Mouse (Mus musculus) left cerebral cortex, postnatal 36 days (tissue): ENCODE measurements at regions not wholly inside any gene's neighbourhood (a gene's known extent, or its start where the extent isn't known, plus 50 kb on each side); places are given as distances from the start of the nearest gene placed in this dataset.

Source experiments
- DNase-seq, 2 experiments: peaks; one replicate each; pipeline ENCODE4 v3.0.0; 2021 to 2022; ENCODE audit warnings: low spot score in 2 of 2, mixed read lengths in 1 of 2
- intact Hi-C: fragments of 180-260 bp; cut with DNase I; formaldehyde crosslinking; loops from one replicate; pipeline ENCODE4 v1.15.1; 2025

DNA sequence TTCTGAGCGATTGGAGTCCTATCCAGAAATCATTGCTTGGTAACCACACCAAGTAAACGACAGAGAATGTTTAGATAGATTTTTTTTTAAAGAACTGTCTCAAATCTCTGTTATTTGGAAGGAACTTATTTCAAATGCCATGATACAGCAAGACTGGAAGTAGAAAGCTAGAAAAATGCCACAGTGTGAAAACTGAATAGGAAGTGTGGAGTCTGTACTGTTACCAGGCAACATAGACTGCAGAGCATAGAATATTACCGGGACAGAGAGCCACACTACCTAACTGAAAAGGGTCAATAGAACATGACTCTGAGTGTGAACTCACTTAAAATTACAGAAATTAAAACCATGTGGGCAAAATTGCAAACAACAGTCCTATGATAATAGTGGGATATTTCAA is 52.4 kb upstream of the Adcy1 start:
- DNase-seq: no peak
- intact Hi-C loops: no loop called here

DNA sequence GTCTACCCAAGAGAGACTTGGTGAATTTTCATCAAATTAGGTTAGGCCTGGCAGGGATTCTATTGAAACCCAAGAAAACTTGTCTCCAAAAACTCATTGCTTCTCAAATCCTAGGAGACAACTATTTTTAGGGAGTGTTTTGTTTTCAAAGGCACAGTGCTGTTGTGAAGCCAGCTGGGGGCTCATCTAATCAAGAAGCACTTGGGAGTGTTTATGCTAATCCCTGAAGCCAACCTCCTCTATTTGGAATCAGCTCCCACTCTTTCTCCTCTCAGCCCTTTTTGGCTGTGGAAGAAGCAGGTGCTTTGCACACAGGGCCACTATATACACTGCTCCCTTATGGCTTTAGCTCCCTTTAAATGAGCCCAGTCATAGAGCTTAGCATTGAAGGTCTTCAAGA is 64.0 kb upstream of the Adcy1 start:
- DNase-seq: peak in 1 of 2 experiments; percentile 17
- intact Hi-C loops: no loop called here

DNA sequence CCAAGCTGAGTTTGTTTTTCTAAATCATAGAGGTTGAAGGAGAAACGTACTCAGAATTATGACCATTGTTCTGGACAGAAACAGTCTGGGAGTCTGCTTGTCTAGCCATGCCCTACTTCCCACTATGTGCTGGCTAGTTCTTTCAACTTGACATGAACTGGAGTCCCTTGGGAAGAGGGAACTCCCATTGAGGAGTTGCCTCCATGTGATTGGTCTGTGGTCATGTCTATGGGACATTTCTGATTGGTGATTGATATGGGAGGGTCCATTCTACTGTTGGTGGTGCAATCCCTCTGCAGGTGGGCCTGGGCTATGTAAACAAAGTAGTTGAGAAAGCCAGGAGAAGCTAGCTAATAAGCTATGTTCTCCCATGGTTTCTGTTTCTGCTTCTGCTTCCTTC is 64.5 kb upstream of the Adcy1 start:
- intact Hi-C loops: no loop called here
- no peak for DNase-seq

DNA sequence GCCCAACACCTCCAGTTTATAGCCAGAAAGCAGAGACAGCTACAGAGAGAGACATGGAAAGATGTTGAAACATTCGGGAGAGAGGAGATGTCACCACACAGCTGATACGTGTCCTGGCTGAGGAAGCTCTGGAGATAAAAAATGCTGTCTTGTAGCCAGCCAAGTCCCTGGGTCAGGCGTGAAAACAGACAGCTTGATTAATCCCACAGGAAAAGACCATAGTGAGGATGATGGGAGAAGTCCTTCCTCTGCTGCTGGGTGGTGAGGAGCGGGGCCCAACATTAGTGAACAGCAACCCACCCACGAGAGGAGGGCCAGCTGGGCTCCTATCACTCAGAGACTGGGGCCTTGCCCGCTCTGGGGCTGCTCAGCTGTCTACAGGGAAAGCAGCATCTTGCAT is 65.8 kb upstream of the Adcy1 start:
- intact Hi-C loops: no loop called here
- DNase-seq: no peak

DNA sequence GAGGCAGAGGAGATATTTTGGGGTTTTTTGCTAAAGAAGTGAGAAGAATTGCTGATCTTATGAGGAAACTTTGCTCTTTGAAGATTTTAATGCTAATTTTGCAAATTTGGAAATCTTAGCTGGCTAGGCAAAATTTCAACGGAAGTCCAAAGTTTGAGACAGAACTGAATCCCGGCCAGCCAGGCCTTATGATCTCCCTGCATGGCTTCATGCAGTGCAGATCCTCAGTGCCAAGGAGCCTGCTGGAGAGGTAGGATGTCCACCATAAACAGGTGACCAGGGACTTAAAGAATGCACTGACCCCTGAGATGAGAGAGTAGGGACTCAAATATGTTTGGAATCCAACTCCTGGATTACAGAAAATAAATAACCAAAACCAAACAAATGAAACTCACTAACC is 69.6 kb upstream of the Adcy1 start:
- intact Hi-C loops: no loop called here
- DNase-seq: peak in 1 of 2 experiments; percentile 1

DNA sequence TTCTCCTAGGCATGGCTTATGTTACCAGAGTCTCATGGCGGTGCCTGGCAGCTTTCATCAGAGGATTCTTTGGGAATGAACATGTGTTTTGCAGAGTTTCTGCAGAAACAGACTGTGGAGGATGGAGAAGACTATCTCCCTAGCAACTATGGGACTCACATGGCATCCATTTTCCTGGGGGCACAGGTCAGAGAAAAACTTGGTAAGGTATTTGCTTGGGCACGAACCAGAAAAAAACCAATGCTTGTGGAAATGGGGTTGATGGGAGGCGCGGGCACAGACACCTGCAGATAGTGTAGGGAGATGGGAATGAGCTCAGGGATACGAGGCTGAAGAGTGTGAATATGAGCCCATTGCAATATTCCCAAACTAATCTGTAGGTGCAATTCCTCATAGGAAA is 71.7 kb upstream of the Adcy1 start:
- intact Hi-C loops: no loop called here
- no peak for DNase-seq

DNA sequence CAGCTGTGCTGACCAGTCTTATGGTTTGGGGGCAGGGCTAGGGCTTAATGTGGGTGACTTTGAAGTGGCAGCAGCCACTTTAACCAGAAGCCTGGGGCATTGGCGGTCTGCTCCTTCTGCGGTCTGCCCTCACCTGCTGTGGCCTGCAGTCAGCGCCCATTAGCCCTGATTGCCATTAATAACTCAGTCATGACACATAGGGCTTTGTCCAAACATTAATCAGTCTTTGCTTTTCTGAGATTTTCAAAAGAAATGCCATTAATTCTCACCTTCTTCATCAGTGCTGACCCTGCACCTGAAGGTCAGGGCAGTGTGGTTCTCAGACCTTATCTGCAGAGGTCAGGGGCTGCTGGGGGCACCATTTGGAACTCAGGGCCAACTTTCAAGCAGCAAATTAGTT is 72.6 kb upstream of the Adcy1 start:
- intact Hi-C loops: no loop called here
- no peak for DNase-seq

DNA sequence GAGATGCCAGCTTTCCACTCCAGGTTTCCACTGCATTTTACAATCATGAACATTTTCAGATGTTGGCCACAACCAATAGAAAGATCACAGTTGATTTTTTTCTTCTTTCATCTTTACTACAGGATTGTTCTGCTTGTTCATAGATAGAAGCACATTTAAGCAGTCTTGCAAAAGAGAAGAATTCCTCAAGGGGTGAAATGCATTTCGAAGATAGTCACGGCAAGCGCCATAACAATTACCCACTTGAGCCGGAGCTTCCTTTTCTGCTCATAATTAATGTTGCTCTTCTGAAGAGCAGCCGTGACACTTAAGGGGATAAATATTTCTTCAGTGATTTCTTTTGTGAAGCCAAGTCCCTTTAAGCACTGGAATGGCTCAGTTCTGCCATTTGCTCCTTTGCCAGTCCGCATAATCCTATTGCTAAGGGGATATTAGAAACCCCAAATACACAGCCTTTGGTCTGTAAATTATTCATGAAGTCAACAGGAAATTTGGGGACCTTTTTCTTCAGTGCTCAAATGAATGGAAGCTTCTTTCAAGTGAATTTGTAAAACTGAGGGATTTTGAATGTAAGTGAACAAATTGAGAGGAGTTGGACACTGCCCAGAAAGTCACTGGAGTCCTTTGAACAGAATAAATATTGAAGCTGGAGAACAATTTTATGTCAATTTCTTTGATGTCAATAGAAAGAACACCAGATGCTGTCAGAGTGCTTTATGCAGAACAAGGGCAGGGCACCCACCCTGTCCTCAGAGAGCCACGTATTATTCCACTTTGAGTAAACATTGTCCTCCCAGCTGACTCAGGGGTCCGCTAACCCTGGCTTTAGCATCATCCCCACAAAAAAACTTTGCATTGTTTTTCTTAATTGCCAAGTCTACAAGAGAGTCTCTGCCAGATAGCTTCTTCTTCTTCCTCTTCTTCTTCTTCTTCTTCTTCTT is 74.1 kb upstream of the Adcy1 start:
- intact Hi-C loops: no loop called here
- DNase-seq: peak in 1 of 2 experiments; percentile 1

DNA sequence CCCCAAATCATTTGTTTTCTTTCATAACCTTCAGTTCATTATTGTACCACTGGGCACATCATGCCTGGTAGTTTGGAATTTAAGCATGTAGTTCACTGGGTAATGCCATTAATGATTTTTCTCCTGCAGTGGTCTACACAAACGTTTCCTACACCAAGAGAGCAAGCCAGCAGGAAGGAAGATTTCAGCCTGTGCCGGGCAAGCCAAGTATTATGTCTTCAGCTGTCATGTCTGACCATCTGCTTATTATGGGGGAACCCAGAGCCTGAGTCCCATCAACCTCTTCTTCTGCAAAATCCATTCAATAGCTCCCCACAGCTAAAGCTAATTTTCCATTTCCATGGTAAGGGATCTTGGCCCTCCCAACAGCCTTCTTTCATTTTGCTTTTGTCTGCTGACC is 75.3 kb upstream of the Adcy1 start:
- intact Hi-C loops: no loop called here
- DNase-seq: no peak

DNA sequence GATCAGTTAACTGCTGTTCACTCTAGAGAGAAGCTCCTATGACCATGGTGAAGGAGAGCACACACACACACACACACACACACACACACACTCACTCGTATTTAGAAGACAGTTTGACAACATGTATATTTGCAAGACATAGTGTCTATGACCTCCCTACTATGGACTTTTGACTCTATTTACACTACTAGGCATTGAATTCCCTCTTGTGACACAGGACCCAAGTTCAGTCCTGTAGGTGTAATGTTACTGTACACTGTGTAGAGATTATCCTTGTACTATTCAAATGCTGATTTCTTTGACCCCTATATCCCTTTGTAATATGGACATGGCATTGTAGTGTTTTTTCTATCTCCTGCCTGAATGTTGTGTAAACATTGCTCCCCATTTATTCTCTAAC is 76.2 kb upstream of the Adcy1 start:
- no peak for DNase-seq
- intact Hi-C loops: no loop called here

DNA sequence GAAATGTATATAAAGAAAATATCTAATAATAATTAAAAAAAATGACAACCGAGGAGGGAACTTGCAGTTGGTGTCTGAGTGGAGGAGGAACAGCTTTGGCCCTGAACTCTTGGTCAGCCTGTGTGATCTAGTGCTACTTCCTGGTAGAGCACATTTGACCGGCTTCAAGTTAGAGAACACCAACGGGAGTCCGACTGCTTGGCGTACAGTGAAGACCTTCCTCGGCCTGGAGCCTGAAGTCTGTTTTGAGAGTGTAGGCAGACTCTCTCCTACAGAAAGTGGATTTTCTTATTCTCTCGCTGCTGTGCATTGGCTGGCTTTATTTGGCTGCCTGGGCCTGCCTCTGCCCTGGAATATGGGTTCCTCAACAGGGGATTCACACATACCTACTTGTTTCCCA is 81.2 kb upstream of the Adcy1 start:
- DNase-seq: peak in 1 of 2 experiments; percentile 1
- intact Hi-C loops: no loop called here

DNA sequence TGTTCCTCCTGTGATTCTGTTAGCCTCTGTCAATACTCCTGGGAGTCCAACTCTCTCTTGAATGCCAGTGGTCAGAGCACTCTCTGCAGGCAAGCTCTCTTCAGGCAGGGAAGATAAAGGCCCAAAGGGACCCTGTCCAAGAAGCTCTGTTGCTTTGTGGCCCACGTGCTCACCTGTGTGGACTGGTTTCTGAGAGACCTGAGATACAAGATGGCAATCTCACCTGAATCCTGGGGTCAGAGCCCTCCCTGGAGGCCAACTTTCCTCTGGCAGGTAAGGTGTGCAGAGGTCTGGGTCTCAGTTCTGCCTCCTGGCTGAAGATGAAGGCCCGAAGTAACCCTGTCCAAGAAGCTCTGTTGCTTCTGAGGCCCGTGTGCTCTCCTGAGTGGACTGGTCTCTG is 83.6 kb upstream of the Adcy1 start:
- intact Hi-C loops: no loop called here

DNA sequence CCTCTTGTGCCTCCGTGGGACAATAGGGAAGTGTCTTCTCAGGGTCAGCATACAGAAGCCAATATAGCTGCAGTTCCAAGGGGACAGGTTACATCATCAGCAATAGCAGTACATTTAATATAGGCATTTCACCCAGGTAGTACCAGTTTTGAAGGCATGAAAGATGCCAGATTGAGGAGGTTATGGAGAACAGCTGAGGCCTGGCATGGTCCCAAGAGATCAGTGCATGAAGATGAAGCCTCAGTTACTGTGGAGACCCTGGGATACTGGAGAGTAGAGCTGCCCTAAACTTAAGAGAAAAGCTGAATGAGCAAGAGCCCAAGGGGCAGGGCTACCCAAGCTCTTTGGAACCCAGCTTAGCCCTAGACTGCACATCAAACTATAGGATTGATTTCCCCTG is 94.1 kb upstream of the Adcy1 start:
- intact Hi-C loops: no loop called here
- DNase-seq: no peak

More for the DNA sequence above, 83.6 kb upstream of the Adcy1 start:
- DNase-seq: no peak

DNA sequence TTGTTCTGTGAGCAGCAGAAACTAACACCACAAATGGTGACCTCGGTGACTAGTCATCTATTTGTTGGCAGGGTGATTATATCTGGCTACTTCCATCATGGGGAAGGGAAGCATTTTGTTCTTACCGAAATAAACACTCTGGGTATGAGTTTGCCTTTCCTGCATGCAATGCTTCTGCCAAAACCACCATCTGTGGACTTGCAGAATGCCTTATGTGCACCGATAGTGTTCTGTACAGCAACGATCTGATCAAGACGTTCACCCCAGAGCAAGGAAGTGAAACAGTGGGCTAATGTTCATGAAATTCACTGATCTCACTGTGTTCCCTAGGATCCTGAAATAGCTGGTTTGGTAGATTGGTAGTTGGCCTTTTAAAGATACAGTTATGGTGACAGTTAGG is 96.3 kb upstream of the Adcy1 start:
- peak; percentile 28 to 46 for DNase-seq
- intact Hi-C loops: no loop called here

DNA sequence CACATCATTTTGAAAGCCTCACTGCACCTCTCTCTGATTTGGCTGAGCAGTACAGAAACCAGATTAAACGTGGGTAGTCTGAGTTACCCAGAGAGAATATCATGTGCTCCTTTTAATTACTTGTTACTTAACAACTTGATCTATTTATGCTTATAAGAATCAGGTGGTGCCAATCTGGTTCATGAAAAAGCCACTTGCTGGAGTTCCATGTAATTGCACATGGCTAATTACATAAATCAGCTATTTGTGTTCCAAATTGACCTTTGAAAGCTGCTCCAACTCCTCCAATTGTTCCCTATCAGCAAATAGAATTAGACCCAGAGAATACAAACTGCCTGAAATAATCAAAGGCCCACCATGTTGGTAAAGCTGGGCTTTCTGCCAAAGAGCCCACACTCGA is 98.8 kb upstream of the Adcy1 start:
- DNase-seq: no peak
- intact Hi-C loops: no loop called here

DNA sequence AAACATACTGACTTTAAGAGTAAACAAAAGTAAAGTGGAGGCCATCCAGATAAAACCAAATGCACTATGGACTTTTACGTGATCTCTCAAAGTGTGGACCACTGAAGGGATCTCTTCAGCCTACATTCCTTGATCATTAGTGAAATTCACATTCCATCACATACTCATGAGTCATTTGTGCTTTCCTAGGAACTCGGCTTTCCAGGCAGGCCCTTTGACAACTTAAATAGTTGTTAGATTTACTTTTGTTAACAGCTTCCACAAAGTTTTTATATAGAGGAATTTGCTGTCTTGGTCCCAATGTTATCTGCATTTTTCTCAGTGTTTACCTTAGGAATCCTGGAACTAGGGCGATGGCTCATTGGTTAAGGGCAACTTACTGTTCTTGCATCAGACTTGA is 99.7 kb upstream of the Adcy1 start:
- intact Hi-C loops: no loop called here

DNA sequence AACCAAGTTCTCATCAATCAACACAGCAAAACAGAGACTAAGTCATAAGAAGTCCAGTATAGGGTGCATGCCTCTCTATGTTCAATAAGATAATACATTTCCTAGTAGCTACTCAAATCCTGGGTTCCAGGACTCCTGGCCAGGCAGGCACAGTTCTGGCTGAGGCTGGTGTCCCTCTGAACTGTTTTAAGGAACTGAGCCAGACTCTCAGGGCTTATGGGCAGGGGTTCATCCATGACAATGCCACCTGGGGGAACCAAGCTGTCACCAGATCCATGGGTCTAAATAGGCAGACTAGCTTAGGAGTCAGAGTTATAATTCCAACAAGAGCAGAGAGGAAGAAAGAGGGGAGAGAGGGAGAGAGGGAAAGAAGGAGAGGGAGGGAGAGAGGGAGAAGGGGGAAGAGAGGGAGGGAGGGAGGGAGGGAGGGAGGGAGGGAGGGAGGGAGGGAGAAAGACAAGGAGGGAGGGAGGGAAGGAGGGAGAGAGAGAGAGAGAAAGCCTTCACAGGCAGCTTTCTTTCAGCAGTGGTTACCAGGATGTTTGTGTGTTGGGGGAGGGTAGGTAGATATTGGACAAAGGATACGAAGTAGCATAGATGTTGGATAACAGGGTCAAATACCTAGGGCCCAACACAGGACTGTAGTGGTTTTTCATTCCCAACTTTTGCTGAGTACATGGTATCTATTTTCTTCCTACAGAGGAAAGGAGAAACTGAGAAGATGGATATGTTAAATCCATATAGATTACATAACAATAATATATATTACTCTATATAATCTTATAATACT is 100.3 kb upstream of the Adcy1 start:
- intact Hi-C loops: no loop called here
- DNase-seq: no peak

More for the DNA sequence above, 99.7 kb upstream of the Adcy1 start:
- DNase-seq: no peak

DNA sequence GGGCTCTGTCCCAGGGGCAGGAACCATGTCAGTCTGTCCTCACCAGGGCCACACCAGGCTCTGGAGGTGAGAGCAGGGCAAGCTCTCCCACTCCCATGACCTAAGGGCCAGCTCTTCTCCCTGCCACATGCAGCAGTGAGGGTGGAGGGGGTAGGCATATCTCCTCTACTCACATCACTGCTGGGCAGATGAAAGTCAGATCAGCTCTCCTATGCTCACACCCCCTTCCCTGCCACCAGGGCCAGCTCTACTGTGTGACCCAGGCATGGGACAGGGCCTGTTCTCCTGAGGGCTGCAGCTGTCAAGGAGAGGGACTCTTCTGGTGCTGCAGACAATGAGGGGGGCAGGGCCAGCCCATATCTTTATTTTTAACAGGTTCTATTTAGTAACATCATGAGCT is 101.0 kb upstream of the Adcy1 start:
- intact Hi-C loops: no loop called here
- DNase-seq: no peak

DNA sequence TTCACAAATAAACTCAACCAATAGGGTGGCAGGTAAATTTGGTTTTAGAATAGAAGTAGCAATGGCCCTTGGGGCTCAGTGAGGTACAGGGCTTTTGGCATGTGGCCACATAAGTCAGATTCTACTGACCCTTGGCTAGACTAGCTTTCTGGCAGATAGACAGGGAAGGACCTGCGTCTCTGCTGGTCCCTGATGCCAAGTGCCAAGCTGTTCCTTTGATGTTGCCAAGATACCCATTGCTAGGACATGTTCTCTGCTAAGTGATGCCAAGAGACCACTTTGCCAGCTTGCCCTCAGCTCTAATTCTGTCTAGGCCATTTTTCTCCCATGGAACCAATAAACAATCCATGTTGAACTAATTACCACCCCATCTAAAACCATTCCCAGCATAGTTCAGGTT is 110.5 kb upstream of the Adcy1 start:
- intact Hi-C loops: no loop called here
- no peak for DNase-seq

DNA sequence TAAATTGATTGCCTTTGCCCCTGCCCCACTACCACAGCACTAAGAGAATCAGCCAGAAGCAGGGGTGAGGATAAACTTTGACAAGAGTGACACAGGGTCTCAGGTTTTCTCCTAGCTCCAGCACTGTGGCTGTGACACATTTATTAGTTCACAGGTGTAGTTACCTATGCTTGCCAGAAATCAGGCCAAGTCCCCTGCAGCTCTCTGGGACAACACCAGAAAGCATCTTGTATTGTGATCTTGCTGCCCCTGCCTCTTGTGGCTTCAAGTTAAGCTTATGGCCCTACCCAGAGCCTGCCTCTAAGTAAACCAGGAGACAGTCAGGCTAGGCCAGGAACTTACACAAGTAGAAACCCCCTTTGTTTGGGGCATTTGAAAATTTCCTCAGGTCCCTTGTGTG is 111.9 kb upstream of the Adcy1 start:
- intact Hi-C loops: no loop called here
- no peak for DNase-seq

DNA sequence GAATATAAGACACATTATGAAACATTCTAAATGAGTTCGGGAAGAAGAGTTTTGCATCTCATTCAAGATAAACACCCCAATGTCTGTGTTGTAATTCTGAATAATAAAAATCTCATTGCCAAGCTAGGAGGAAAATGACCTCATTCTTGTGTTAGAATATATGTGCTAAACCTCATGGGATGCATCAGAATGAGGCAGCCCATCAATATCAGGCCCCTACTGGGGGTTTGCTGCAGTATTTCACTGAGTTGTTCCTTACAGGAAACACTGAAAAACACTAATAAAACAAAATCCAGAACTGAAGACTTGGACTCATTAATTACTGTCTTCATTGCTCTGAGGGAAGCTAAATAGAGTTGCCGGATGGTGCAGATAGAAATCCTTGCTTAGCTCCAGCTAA is 111.6 kb upstream of the Gm11983 start:
- no peak for DNase-seq
- intact Hi-C loops: no loop called here
